Mouse (Mus musculus) olfactory bulb, adult 2 months (tissue): Measurements from ENCODE around the gene Erbb3. TPM values are rescaled to one million over a fixed set of nuclear protein-coding genes. Genes with fewer than 3 reads are reported as not detected.
"Not testable (repeated sequence)": the region's sequence is repeated elsewhere in the genome, so short reads cannot be mapped to it uniquely, and the experiment has no call there.

Experiments used
- H3K27ac ChIP-seq: fragments of 200-500 bp; 2 replicates; pipeline ENCODE4 v1.5.1; 2012; ENCODE audit warnings: low read depth, low read length; ENCODE audit not compliant: insufficient read depth
- H3K4me1 ChIP-seq: fragments of 200-500 bp; 2 replicates; pipeline ENCODE4 v1.6.1; 2012; ENCODE audit warnings: low read length; ENCODE audit not compliant: control insufficient read depth, insufficient read depth
- H3K4me3 ChIP-seq: fragments of 200-500 bp; 2 replicates; pipeline ENCODE4 v1.5.1; 2012; ENCODE audit warnings: mild to moderate bottlenecking, low read depth, low read length, moderate library complexity; ENCODE audit not compliant: insufficient read depth
- CTCF ChIP-seq: fragments of 200-500 bp; IDR thresholded peaks from 2 replicates; pipeline ENCODE4 v1.5.1; 2012; ENCODE audit warnings: low read depth, mild to moderate bottlenecking, low read length, moderate library complexity; ENCODE audit not compliant: insufficient read depth
- POLR2A ChIP-seq: fragments of 200-500 bp; IDR thresholded peaks from 2 replicates; pipeline ENCODE4 v1.6.1; 2012; ENCODE audit warnings: mild to moderate bottlenecking, low read depth, low read length, moderate library complexity; ENCODE audit not compliant: insufficient read depth
- WGBS: fragments of 180-500 bp; shearing (Covaris S2); methylation state at CpG from one replicate; pipeline ENCODE4 v1.1.7; 2018; 5-methylcytosine and 5-hydroxymethylcytosine counted together
- polyA plus RNA-seq: library from polyadenylated mRNA; stranded (reverse); fragments of >200 nt; gene quantifications from 2 replicates; pipeline ENCODE4 v1.2.4, GENCODE M21; 2012; ENCODE audit warnings: low replicate concordance; ENCODE audit not compliant: missing spikeins, insufficient read depth, insufficient read length

The Erbb3 gene
- polyA plus RNA-seq, 1 experiment, result not detected

DNA sequence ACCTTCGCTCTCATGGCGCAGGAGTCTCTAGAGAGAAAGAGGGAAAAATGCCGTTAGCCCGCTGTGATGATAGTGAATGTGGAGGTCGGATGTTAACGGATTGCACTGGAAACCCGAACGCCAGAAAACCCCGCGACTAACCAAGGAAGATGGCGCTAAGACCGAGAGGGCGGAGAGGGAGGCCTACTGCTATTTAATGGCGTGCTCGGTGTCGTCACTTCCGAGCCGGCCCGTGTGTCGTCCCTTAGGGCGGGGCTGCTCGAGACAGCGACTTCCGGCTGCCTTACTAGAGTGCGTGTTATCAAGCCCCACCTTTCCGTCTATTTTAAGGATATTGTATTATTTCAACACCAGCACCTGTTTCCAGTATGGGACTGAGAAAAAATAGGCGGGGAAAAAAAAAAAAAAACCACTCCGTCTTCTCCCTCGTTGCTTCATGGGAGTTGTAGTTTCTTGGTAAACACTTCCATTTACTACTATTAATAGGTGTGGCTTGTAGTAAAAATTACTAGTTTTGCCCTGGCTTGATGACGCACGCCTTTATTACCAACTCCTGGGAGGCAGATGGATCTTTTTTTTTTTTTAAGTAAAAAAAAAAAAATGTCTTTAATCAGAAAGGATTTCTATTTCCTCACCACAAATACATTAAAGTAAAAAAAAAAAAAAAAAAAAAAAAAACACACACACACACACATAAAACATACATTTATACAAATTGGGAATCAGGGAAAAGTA, 40.3 kb downstream of the Erbb3 start, which contains the start of gene Rpl41:
Gene Rpl41, minus strand, starts transcription at position 359 of the 735 bp plus-strand sequence.
- peak within 1 kb of the TSS; percentile 88 for H3K27ac ChIP-seq
- TF ChIP-seq CTCF (no peak), POLR2A (peak; percentile 97)
- peaks cover 4% of the 10 kb centered on the region for H3K4me1 ChIP-seq
- WGBS, result under 1% methylated on average over 31 of the region's 31 CpGs
- peak within 1 kb of the TSS; percentile 72 for H3K4me3 ChIP-seq

DNA sequence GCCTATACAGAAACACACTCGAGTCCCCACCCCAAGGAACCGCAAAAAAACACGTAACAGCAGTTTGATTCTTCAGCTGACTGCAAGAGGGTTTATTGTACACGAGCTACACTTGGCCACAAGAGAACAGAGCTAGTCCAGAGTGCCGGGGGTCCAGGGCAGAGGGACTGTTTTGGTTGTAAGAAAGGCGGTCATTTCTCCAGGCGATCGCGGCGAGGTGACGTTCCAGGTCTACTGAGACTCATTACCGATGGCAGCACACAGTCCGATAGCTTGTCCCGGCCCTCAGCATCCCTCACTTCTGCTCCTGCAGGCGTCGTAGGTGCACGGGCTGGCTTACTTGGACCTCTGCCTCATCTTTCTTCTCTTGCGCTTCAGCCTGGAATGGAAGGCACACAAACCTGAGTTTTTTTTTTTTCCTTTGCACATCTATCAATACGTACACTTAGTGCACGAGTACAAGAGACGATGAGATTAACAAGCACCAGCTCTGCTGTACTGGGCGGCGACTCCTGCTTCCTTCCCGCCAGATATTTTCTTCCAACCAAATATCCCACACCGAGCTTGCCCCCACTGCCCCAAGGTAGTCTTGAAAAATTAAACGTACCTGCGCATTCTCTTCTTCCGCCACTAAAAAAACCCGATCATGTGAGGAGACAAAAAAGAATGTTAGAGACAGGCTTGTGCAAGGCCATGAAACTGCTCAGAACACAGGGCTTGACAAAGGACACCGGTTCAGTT, 41.2 kb downstream of the Erbb3 start:
- not testable (repeated sequence) for H3K4me1 ChIP-seq
- H3K4me3 ChIP-seq, result peak overlapping the region; percentile 72
- under 1% methylated on average over 30 of the region's 30 CpGs for WGBS
- peak overlapping the region; percentile 88 for H3K27ac ChIP-seq

DNA sequence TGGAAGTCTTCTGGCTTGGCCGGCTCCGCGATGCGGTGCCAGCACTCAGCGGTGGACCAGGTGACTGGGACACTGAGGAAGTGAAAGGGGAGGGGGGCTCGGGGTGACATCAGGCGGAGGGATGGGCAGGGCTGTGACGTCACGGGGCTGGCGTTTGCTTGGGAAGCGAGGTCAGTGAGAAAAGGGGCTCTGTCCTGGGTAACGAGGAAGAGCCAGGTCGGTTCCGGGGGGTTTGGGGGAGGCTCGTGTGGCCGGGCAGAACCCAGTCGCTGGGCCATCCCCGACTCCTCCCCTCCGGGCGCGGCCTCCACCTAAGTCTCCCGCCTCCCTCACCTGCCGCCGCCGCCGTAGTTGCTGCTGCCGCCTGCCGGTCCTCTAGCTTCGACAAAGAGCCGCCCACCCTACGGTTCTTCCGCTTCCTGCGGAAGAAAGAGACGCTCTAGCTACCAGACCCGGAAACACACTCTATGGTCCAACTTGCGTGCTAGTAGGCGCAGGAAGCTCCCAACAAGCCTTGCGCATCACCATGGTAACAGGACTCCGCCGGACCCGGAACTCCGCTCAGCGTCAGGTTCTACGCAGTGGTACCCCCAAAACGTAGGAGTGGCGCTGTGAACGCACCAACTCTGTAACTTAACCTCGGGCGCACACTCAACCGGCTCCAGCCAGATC, 42.0 kb downstream of the Erbb3 start, which contains the start of gene Zc3h10:
Gene Zc3h10, minus strand, starts transcription at position 414 of the 672 bp plus-strand sequence.
- no peak for TF ChIP-seq CTCF
- TF ChIP-seq POLR2A, result peak; percentile 51
- H3K27ac ChIP-seq, result peak within 1 kb of the TSS; percentile 88
- peaks cover 4% of the 10 kb centered on the region for H3K4me1 ChIP-seq
- WGBS, result under 1% methylated on average over 50 of the region's 50 CpGs
- peak within 1 kb of the TSS; percentile 72 for H3K4me3 ChIP-seq

DNA sequence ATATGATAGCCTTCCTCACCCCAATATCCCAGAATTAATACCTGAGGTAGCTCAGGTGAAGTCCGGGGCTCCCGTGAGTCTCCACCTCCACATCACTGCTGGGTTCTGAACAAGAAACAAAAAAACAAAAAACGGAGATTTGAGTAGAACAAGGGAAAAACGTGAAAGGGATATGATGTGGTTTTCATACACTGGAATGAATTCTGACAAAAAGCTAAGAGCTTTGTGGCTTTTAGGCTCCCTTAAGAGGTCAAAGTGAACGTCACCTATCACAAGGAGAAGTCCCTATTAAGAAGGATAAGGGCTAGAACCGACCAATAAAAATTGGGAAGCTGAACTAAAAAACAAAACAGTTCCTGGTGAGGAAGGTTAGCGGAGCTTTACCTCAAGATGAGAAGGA, 42.7 kb downstream of the Erbb3 start:
- 11% methylated on average over 7 of the region's 7 CpGs for WGBS
- Histone ChIP-seq H3K4me1 (peaks cover 4% of the 10 kb centered on the region), H3K4me3 (peak overlapping the region; percentile 72), H3K27ac (peak overlapping the region; percentile 60)
- no peak for TF ChIP-seq POLR2A
- no peak for TF ChIP-seq CTCF

DNA sequence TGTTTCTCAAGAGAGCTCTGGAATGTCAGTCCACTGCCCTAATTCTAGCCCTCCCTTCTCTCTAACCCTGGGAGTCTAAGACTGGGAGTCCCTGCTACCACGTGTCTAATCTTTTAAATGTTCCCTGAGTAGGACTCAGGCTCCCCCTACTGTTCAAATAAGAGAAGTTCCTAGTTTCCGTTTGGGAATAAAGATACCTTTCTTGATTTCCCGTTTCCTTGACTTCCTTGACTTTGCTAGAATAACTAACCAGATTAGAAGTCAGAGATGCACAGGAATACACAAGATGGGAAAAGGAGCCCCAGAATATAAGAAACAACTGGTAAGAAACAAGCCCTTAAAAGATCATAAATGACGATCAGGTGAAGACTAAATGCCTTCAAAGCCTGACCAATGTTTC, 43.1 kb downstream of the Erbb3 start:
- no peak overlapping the region; the same call in 1 of the 2 replicates for H3K27ac ChIP-seq
- 7% methylated on average over 4 of the region's 4 CpGs for WGBS
- H3K4me1 ChIP-seq, result peaks cover 4% of the 10 kb centered on the region
- TF ChIP-seq POLR2A (no peak), CTCF (no peak)
- no peak overlapping the region for H3K4me3 ChIP-seq

DNA sequence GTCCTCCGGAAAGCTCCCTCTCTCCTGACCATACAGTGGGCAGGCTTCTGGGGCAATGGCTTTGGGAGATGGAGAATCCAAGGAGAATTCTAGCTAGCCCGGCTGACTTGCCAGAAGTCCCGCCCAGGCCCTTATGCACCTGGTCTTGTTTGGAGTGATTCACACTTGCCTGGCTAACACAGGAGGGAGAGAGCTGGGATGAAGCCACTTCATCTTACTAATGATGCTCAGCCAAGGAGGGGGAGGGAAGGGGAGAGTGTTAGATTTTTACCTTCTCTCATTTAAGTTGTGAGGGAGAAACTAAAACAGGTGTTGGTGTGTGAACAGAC, 43.9 kb downstream of the Erbb3 start:
- no peak for TF ChIP-seq POLR2A
- no peak for TF ChIP-seq CTCF
- Histone ChIP-seq H3K27ac (no peak overlapping the region), H3K4me1 (peaks cover 4% of the 10 kb centered on the region), H3K4me3 (no peak overlapping the region)
- whole genome bisulfite sequencing, result 82% methylated on average over 3 of the region's 3 CpGs

DNA sequence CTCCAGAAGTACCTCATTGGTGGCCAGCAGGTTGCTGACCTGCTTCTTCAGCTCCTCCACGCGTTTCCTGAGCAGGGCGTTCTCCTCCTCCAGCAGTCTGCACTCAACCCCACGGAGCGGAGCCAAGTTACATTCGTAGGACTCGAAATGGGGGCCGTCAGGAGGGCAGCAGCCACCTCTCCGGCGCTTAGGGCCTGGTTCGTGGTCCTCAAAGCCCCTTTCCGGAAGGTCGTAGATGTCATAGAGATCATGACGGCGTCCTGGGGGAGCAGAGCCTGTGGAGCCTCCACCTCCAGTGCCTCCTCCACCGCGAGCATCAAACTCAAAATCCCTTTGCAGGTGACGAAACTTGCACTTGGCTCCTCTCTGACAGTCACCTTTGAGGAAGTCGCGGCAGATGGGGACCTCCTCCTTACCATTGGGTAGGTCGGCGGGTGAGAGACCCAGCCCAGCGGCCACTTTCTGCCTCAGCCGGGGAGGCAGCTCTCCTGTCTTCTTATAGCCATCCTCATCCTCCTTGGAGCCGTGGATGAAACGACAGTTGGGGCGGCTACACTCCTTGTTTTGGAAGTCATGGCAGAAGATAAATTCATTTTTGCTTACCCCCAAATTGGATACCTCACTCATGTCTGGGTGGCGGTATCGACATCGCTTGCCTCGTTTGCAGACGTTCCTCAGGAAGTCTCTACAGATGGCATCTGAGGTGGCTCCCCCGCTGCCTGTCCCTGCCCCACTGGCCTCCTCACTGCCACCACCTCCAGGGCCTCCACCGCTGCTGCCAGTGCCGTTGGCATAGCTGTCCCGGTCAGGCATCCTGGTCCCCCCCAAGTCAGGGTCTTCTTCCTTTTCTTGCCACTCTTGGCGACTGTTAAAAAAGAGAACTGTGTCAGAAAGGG, 44.5 kb downstream of the Erbb3 start:
- Histone ChIP-seq H3K27ac (no peak overlapping the region), H3K4me3 (no peak overlapping the region), H3K4me1 (peaks cover 4% of the 10 kb centered on the region)
- WGBS, result 92% methylated on average over 37 of the region's 37 CpGs
- TF ChIP-seq POLR2A, result no peak
- no peak for TF ChIP-seq CTCF

DNA sequence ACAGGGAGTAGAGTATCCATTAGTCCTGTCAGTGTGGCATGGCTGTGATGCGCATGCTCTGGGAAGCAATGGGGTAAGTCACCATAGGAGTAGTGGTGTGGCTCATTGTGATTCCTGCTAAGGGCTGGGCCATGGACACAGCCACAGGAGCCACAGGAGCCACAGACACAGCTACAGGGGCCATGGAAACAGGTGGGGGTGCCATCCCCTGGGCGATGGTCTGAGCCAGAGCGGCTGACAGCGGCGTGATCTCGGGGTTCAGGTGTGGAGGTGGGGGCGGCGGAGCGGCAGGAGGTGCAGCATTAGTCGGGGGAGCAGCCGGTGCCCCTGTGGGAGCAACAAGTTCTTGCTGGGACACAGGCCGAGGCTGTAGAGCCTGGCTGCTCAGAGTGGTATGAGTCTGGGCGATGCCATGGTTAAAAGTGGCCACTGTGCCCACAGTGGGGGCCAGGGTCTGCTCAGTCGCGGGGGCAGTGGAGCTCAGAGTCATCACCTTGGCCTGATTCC, 45.2 kb downstream of the Erbb3 start:
- Histone ChIP-seq H3K4me3 (no peak overlapping the region), H3K27ac (no peak overlapping the region), H3K4me1 (no peaks in the 10 kb centered on the region)
- no peak for TF ChIP-seq CTCF
- 97% methylated on average over 15 of the region's 15 CpGs for WGBS

DNA sequence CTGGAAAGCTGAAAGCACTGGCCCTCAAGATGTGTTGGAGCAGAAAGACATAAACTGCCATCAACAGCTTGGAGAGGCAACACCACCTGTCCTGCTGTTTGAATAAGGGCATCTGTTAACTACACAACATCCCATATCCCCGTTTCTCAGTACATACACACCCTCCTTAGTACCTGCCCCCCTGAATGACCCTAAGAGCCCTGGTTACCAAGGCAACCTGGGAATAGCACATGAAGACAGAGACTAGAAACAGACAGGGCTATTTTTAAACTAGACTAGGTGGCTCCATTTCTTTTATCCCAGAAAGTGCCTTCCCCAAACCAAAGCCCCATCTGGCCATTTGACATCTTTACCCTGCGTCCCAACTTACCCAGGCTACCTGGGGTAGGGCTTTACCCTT, 46.4 kb downstream of the Erbb3 start:
- no peaks in the 10 kb centered on the region for H3K4me1 ChIP-seq
- TF ChIP-seq CTCF, result no peak
- 58% methylated on average over 2 of the region's 2 CpGs for WGBS
- no peak overlapping the region for H3K4me3 ChIP-seq
- no peak overlapping the region for H3K27ac ChIP-seq
